In the genomic region with DNA sequence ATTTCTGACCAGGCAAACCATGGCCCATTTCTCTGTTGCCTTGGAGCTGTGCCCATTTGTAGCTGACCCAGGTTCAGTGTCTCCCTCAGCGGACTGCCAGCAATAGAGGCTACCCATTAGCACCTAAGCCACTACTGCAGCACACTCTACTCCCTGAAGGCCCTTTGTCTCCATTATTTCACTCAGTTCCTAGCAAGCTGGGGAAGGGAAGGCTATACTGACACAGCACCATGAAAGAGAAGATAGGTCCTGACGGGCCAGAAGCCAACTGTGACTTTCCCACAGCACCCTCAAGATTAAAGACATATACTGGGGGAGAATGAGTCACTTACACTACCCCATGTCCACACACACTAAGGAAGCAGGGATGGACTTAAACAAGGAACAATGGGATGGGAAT, we compare ENCODE assay signal across 14 mouse cellular contexts.
"Had no signal": no experiment of that assay in that cellular context is flagged by ENCODE, and none has a peak within 500 bp of the region (broad histone marks: within the 10 kb centered on the region; RNA-seq: fewer than 3 reads in every experiment).

No protein-coding gene starts in this region.

- DNase-seq: gastrocnemius, adult 2 months; gastrocnemius, postnatal 10 days; gastrocnemius, postnatal 25 days; heart, adult 2 months; heart, postnatal 14 days; heart, postnatal 36 days; kidney, adult 18-20 months; kidney, adult 8-10 months; kidney, postnatal 10 days; kidney, postnatal 25 days; kidney, postnatal 4 days; liver; liver, embryonic 13.5 days; liver, postnatal 0 days had no signal
